Mouse (Mus musculus): ENCODE results near the gene Gtf3c6. TPM values are rescaled to one million over a fixed set of nuclear protein-coding genes. Genes with fewer than 3 reads are reported as not detected.

Gene Gtf3c6
- polyA plus RNA-seq, 1 experiment = 5.1 TPM

DNA sequence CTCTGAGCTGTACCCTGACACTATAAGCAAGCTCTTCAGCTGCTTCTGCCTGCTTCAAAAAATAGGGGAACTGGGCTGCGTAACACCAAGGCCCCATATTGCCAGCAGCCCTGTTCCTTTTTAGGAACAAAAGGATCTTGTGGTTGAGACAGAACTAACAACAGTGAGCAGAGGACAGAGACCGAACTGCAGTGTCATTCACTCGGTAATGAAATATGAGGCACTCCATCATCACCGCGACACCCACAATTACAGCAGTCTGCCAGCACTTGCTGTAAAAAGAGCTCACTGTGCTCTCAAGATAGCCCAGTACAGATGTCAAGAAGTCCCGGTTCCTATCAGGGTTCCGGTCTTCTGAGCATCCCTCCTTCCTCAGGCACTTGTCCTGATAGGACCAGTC lies 18.1 kb upstream of the Gtf3c6 start:
- Histone ChIP-seq H3K36me3 (ENCODE audit: control insufficient read depth, insufficient read depth, low read length) (no peaks in the 10 kb centered on the region), H3K4me3 (ENCODE audit: control insufficient read depth, low read depth, low read length) (no peak overlapping the region), H3K4me1 (ENCODE audit: control insufficient read depth, insufficient read depth, low read length) (no peaks in the 10 kb centered on the region), H3K27me3 (ENCODE audit: control insufficient read depth, insufficient read depth, low read length) (no peaks in the 10 kb centered on the region), H3K27ac (ENCODE audit: control insufficient read depth, insufficient read depth, low read depth, low read length) (peak overlapping the region; percentile 15; the same call in 1 of the 2 replicates)
- TF ChIP-seq CTCF (IDR thresholded peaks at IDR 0.05; ENCODE audit: control insufficient read depth, insufficient read depth, insufficient replicate concordance, low read depth, low read length) = no peak
- no peak for TF ChIP-seq POLR2A (IDR thresholded peaks at IDR 0.05; ENCODE audit: control insufficient read depth, low read depth, low read length)

DNA sequence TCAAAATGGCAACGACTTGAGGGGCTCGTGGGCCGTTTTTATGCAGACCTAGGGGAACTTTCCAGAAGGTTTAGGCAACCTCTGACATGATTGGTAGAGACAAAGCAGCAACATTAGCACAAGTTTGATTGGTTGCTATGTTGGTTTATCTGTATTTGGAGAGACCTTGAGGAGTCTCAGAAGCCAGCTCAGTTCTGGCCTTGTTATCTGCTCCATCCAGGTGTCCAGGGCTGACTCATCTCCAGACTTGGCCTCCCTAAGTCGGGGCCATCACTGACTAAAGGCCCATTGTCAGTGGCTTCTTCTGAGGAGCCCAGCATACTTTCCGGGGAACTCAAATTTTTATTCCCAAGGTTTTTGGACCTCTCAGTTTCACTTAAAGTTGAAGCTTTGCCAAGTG lies 16.0 kb upstream of the Gtf3c6 start:
- Histone ChIP-seq H3K4me3 (ENCODE audit: control insufficient read depth, low read depth, low read length) (no peak overlapping the region), H3K4me1 (ENCODE audit: control insufficient read depth, insufficient read depth, low read length) (no peaks in the 10 kb centered on the region), H3K27me3 (ENCODE audit: control insufficient read depth, insufficient read depth, low read length) (no peaks in the 10 kb centered on the region), H3K27ac (ENCODE audit: control insufficient read depth, insufficient read depth, low read depth, low read length) (no peak overlapping the region), H3K36me3 (ENCODE audit: control insufficient read depth, insufficient read depth, low read length) (no peaks in the 10 kb centered on the region)
- TF ChIP-seq CTCF (IDR thresholded peaks at IDR 0.05; ENCODE audit: control insufficient read depth, insufficient read depth, insufficient replicate concordance, low read depth, low read length) (no peak), POLR2A (IDR thresholded peaks at IDR 0.05; ENCODE audit: control insufficient read depth, low read depth, low read length) (no peak)

DNA sequence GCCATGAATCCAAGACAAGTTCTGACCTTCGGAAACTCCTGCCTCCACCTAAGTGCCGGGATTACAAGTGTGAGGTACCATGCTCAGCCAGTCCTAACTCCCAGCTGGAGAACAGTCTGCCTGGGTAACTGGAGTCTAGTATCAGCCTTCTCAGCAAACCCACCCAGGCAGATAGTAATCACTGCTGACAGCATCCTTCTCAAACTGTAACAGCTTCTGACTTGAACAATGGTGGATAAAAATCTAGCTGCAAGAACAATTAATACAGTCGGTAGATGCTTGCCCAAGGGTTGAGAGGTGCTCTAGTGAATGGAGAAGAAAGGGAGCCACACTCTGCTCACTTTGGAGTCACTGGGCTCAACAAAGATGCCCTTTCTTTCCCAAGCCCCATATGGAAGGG lies 13.3 kb upstream of the Gtf3c6 start:
- Histone ChIP-seq H3K4me1 (ENCODE audit: control insufficient read depth, insufficient read depth, low read length) (no peaks in the 10 kb centered on the region), H3K36me3 (ENCODE audit: control insufficient read depth, insufficient read depth, low read length) (no peaks in the 10 kb centered on the region), H3K27me3 (ENCODE audit: control insufficient read depth, insufficient read depth, low read length) (no peaks in the 10 kb centered on the region), H3K27ac (ENCODE audit: control insufficient read depth, insufficient read depth, low read depth, low read length) (no peak overlapping the region), H3K4me3 (ENCODE audit: control insufficient read depth, low read depth, low read length) (no peak overlapping the region)
- TF ChIP-seq POLR2A (IDR thresholded peaks at IDR 0.05; ENCODE audit: control insufficient read depth, low read depth, low read length) (no peak), CTCF (IDR thresholded peaks at IDR 0.05; ENCODE audit: control insufficient read depth, insufficient read depth, insufficient replicate concordance, low read depth, low read length) (no peak)

DNA sequence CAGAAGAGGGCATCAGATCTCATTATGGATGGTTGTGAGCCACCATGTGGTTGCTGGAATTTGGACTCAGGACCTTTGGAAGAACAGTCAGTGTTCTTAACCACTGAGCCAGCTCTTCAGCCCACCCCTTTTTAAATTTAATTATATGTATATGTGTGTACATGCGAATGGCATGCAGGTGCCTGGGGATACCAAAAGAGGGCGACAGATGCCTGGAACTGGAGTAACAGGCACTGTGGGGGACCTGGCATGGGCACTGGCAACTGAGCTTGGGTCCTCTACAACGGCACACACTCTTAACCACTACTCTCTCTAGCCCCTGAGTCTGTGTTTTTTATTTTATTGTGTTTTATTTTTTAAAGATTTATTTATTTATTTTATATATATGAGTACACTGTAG lies 7.0 kb upstream of the Gtf3c6 start:
- Histone ChIP-seq H3K27me3 (ENCODE audit: control insufficient read depth, insufficient read depth, low read length) (no peaks in the 10 kb centered on the region), H3K4me3 (ENCODE audit: control insufficient read depth, low read depth, low read length) (no peak overlapping the region), H3K36me3 (ENCODE audit: control insufficient read depth, insufficient read depth, low read length) (no peaks in the 10 kb centered on the region), H3K4me1 (ENCODE audit: control insufficient read depth, insufficient read depth, low read length) (no peaks in the 10 kb centered on the region), H3K27ac (ENCODE audit: control insufficient read depth, insufficient read depth, low read depth, low read length) (no peak overlapping the region)
- TF ChIP-seq POLR2A (IDR thresholded peaks at IDR 0.05; ENCODE audit: control insufficient read depth, low read depth, low read length) = no peak
- no peak for TF ChIP-seq CTCF (IDR thresholded peaks at IDR 0.05; ENCODE audit: control insufficient read depth, insufficient read depth, insufficient replicate concordance, low read depth, low read length)

DNA sequence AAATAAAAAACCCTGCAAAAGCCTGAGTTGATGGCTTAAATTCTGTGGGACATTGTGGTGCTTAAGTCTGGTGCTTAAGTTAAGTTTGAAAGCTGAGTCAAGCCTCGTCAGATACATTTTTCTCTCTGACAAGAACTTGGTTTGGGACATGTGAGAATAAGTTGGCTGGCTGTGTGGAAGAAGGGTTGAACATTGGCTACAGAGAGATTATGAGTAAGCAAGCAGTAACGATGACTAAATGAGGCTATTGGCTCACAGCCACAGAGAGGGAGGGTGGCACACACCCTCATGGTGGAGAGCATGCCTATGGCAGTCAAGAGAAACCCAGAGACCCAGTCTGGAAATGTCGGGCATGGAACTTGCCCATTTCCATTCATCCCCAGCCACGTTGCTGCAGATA lies 5.8 kb upstream of the Gtf3c6 start:
- Histone ChIP-seq H3K4me1 (ENCODE audit: control insufficient read depth, insufficient read depth, low read length) (no peaks in the 10 kb centered on the region), H3K36me3 (ENCODE audit: control insufficient read depth, insufficient read depth, low read length) (no peaks in the 10 kb centered on the region), H3K4me3 (ENCODE audit: control insufficient read depth, low read depth, low read length) (no peak overlapping the region), H3K27ac (ENCODE audit: control insufficient read depth, insufficient read depth, low read depth, low read length) (no peak overlapping the region), H3K27me3 (ENCODE audit: control insufficient read depth, insufficient read depth, low read length) (no peaks in the 10 kb centered on the region)
- TF ChIP-seq POLR2A (IDR thresholded peaks at IDR 0.05; ENCODE audit: control insufficient read depth, low read depth, low read length) = no peak

- no peak overlapping the region for H3K4me3 ChIP-seq (ENCODE audit: control insufficient read depth, low read depth, low read length)
- no peak overlapping the region for H3K27ac ChIP-seq (ENCODE audit: control insufficient read depth, insufficient read depth, low read depth, low read length)
- H3K36me3 ChIP-seq (ENCODE audit: control insufficient read depth, insufficient read depth, low read length) = no peaks in the 10 kb centered on the region
- H3K27me3 ChIP-seq (ENCODE audit: control insufficient read depth, insufficient read depth, low read length) = no peaks in the 10 kb centered on the region
- TF ChIP-seq POLR2A (IDR thresholded peaks at IDR 0.05; ENCODE audit: control insufficient read depth, low read depth, low read length) (no peak), CTCF (IDR thresholded peaks at IDR 0.05; ENCODE audit: control insufficient read depth, insufficient read depth, insufficient replicate concordance, low read depth, low read length) (no peak)
- no peaks in the 10 kb centered on the region for H3K4me1 ChIP-seq (ENCODE audit: control insufficient read depth, insufficient read depth, low read length)
Observed at GRCm38 (mm10) chr10:40262200-40262599, 4.3 kb upstream of the Gtf3c6 start.

GRCm38 (mm10) chr10:40260305-40260704 lies 2.4 kb upstream of the Gtf3c6 start:
- no peaks in the 10 kb centered on the region for H3K36me3 ChIP-seq (ENCODE audit: control insufficient read depth, insufficient read depth, low read length)
- no peak overlapping the region for H3K27ac ChIP-seq (ENCODE audit: control insufficient read depth, insufficient read depth, low read depth, low read length)
- no peak for TF ChIP-seq POLR2A (IDR thresholded peaks at IDR 0.05; ENCODE audit: control insufficient read depth, low read depth, low read length)
- no peak for TF ChIP-seq CTCF (IDR thresholded peaks at IDR 0.05; ENCODE audit: control insufficient read depth, insufficient read depth, insufficient replicate concordance, low read depth, low read length)
- H3K4me1 ChIP-seq (ENCODE audit: control insufficient read depth, insufficient read depth, low read length) = peaks cover 3% of the 10 kb centered on the region
- H3K4me3 ChIP-seq (ENCODE audit: control insufficient read depth, low read depth, low read length) = no peak overlapping the region
- H3K27me3 ChIP-seq (ENCODE audit: control insufficient read depth, insufficient read depth, low read length) = no peaks in the 10 kb centered on the region

GRCm38 (mm10) chr10:40259542-40259941 lies 1.6 kb upstream of the Gtf3c6 start:
- Histone ChIP-seq H3K4me3 (ENCODE audit: control insufficient read depth, low read depth, low read length) (no peak overlapping the region), H3K27ac (ENCODE audit: control insufficient read depth, insufficient read depth, low read depth, low read length) (no peak overlapping the region)

More at GRCm38 (mm10) chr10:40259542-40259941, 1.6 kb upstream of the Gtf3c6 start:
- H3K27me3 ChIP-seq (ENCODE audit: control insufficient read depth, insufficient read depth, low read length) = no peaks in the 10 kb centered on the region
- TF ChIP-seq POLR2A (IDR thresholded peaks at IDR 0.05; ENCODE audit: control insufficient read depth, low read depth, low read length) (no peak), CTCF (IDR thresholded peaks at IDR 0.05; ENCODE audit: control insufficient read depth, insufficient read depth, insufficient replicate concordance, low read depth, low read length) (no peak)
- H3K36me3 ChIP-seq (ENCODE audit: control insufficient read depth, insufficient read depth, low read length) = no peaks in the 10 kb centered on the region
- H3K4me1 ChIP-seq (ENCODE audit: control insufficient read depth, insufficient read depth, low read length) = peaks cover 3% of the 10 kb centered on the region
